Mouse (Mus musculus) liver, adult 2 months (tissue): ENCODE measurements around the gene Crtc2.

Experiments
- CTCF ChIP-seq: fragments of 200-500 bp; IDR thresholded peaks from 2 replicates; pipeline ENCODE4 v1.5.1; 2011; ENCODE audit warnings: low read depth, low read length, control low read depth
- POLR2A ChIP-seq: fragments of 200-500 bp; IDR thresholded peaks from 2 replicates; pipeline ENCODE4 v1.6.1; 2011; ENCODE audit warnings: low read length, control low read depth; ENCODE audit not compliant: insufficient read depth; ENCODE audit errors: extremely low read depth

DNA sequence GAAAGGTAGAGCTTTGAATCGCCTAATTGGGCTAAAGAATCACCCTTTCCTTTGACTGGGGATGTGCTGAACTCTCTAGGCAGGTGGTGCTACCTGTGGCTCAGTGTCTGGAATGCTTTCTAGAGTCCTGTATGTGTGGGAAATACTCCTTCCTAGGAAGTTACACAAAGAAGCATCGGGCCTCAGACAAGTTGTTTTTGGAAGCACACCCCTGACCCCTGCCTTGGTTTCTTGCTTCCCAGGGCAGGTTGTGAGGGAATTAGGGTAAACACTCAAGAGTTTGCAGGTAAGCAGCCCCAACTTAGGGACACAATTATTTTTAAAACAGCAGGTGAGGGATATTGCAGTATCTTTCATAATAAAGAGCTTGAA lies 1.2 kb downstream of the Crtc2 start:
- no peak for TF ChIP-seq CTCF
- no peak for TF ChIP-seq POLR2A
